Mouse (Mus musculus): ENCODE data around the gene Keg1. TPM values are rescaled to one million over a fixed set of nuclear protein-coding genes. Genes with fewer than 3 reads are reported as not detected.
"Not testable (repeated sequence)": the region's sequence is repeated elsewhere in the genome, so short reads cannot be mapped to it uniquely, and the experiment has no call there.

Gene Keg1
- polyA plus RNA-seq, 1 experiment from 2014 or later = not detected

DNA sequence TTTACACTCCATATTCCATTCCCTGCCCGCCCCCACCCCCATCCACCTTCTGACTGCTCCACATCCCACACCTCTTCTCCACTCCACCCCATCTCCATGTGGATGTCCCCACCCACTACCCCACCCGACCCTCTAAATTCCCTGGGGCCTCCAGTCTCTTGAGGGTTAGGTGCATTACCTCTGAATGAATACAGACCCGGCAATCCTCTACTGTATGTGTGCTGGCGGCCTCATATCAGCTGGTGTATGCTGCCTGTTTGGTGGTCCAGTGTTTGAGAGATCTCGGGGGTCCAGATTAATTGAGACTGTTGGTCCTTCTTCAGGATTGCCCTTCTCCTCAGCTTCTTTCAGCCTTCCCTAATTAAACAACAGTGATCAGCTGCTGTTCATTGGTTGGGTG lies 25.3 kb downstream of the Keg1 start:
- not testable (repeated sequence) for H3K36me3 ChIP-seq (replicated peaks); H3K4me1 ChIP-seq; H3K27me3 ChIP-seq (ENCODE audit: poor library complexity, severe bottlenecking); DNase-seq (ENCODE audit: extremely low spot score, low spot score); H3K4me3 ChIP-seq; H3K9me3 ChIP-seq; H3K27ac ChIP-seq
- 82% methylated on average over 5 of the region's 5 CpGs for WGBS

DNA sequence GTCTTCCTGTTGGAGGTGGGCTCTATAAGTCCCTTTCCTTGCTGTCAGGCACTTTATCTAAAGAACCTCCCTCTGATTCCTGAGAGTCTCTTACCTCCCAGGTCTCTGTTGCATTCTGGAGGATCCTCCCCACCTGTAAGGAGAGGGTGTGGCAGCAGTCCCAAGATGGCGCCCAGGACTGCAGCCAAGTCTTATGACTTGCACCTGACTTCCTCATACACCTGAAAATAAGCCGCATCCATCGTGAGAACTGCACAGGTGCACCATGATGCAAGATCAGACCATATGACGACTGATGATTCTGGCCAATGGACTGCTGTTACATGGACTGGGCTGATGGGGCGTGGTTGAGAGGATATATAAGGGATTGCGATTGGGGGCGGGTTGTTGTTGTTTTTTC lies 26.0 kb downstream of the Keg1 start:
- not testable (repeated sequence) for H3K27me3 ChIP-seq (ENCODE audit: poor library complexity, severe bottlenecking); H3K4me1 ChIP-seq; H3K27ac ChIP-seq; H3K36me3 ChIP-seq (replicated peaks); DNase-seq (ENCODE audit: extremely low spot score, low spot score); H3K9me3 ChIP-seq; H3K4me3 ChIP-seq
- WGBS = 92% methylated on average over 7 of the region's 7 CpGs

DNA sequence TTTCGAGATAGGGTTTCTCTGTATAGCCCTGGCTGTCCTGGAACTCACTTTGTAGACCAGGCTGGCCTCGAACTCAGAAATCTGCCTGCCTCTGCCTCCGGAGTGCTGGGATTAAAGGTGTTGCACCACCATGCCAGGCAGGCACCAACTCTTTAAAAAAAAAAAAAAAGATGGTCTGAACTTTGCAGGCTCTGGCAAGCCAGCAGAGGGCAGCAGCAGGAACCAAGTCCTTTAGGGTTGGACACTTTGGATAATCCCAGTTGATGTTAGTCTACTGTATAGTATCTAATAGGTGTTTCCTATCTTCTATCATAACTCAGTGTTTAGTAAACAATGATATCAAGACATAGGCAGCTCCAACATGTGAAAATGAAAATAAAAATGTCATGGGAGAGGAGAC lies 26.7 kb downstream of the Keg1 start:
- Histone ChIP-seq H3K4me3 (no peak overlapping the region), H3K27ac (no peak overlapping the region), H3K27me3 (ENCODE audit: poor library complexity, severe bottlenecking) (no peaks in the 10 kb centered on the region), H3K36me3 (replicated peaks) (no peaks in the 10 kb centered on the region), H3K9me3 (no peaks in the 10 kb centered on the region), H3K4me1 (no peaks in the 10 kb centered on the region)
- no peak for DNase-seq (ENCODE audit: extremely low spot score, low spot score)
- WGBS = 75% methylated on average over 3 of the region's 3 CpGs

DNA sequence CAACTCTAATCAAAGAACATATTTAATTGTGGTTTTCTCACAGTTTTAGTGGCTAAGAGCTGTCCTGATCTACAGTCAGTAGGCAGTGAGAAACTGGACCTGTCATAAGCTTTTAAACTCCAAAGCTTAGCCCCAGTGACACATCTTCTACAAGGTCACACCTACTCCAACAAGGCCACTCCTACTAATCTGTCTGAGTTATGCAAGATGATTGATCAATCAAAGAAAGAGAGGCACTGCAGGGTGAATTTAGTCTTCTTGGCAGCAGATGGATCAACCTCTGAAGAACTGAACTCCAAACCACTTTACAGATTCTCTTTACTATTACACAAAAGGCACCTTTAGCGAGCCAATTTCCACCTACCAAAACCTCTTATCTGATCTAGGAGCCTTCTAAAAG lies 30.3 kb downstream of the Keg1 start:
- Histone ChIP-seq H3K36me3 (replicated peaks) (no peaks in the 10 kb centered on the region), H3K27ac (no peak overlapping the region), H3K27me3 (ENCODE audit: poor library complexity, severe bottlenecking) (no peaks in the 10 kb centered on the region), H3K9me3 (no peaks in the 10 kb centered on the region), H3K4me1 (no peaks in the 10 kb centered on the region), H3K4me3 (no peak overlapping the region)
- WGBS = 84% methylated on average over 1 of the region's 1 CpGs
- no peak for DNase-seq (ENCODE audit: extremely low spot score, low spot score)

DNA sequence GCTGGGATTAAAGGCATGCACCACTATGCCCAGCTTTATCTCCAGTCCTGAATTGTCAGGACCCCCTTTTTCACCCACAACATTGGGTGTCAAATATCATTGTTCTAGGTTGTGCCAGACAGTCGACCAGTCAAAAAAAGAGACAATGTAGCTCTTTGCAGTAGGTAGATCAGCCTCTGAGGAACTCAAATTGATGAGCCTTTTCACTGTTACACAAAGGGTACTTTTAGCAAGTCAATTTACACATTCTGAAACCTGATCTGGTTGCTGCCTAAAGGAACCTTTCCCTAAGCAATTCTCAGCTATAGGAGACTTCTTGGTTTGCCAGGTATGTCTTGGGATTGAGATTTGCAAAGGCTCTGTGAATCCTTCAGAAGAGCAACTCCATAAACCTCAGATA lies 35.5 kb downstream of the Keg1 start:
- Histone ChIP-seq H3K4me1 (no peaks in the 10 kb centered on the region), H3K27me3 (ENCODE audit: poor library complexity, severe bottlenecking) (no peaks in the 10 kb centered on the region), H3K36me3 (replicated peaks) (no peaks in the 10 kb centered on the region), H3K27ac (no peak overlapping the region), H3K4me3 (no peak overlapping the region), H3K9me3 (no peaks in the 10 kb centered on the region)
- DNase-seq (ENCODE audit: extremely low spot score, low spot score) = no peak
- 67% methylated on average over 1 of the region's 1 CpGs for WGBS

DNA sequence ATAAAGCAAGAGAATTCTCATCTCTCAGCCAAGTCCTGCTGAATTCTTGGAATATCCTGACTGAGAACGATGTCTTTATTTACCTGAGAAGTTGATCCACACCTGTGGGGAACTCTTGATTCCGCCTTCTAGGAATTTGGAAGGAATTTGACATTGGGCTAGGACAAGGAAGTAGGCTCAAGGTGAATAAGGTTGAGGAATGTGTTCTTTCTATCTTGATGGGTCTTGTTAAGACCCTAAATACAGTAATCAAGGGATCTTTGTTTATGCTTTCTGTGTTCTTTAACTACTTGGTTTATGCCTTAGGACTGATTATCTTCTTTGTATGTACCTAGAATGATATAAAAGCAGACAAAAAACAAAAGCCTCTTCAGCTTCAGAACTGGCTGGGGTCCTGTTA lies 36.4 kb downstream of the Keg1 start:
- no peak for DNase-seq (ENCODE audit: extremely low spot score, low spot score)
- 90% methylated on average over 2 of the region's 2 CpGs for WGBS
- no peaks in the 10 kb centered on the region for H3K4me1 ChIP-seq
- H3K9me3 ChIP-seq = no peaks in the 10 kb centered on the region
- no peaks in the 10 kb centered on the region for H3K27me3 ChIP-seq (ENCODE audit: poor library complexity, severe bottlenecking)
- H3K27ac ChIP-seq = no peak overlapping the region
- no peaks in the 10 kb centered on the region for H3K36me3 ChIP-seq (replicated peaks)
- H3K4me3 ChIP-seq = no peak overlapping the region

DNA sequence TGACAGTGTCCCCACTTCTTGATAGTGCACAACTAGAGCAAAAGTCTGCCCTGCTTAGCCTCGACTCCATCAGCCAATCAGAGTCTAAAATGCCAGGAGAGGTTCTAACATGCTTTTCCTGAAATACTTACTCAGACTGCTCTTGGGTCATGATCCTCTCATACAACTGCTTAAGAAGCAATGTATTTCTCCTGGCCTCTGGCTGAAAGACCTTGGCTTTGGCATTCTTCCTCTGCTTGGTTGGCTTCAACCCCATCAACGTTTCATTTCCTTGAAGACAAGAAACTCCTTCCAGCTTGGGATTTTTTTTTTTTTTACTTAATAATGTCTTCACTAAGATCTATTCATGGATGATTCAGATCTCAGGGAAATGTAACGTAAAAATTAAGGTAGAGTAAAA lies 60.7 kb downstream of the Keg1 start:
- H3K4me1 ChIP-seq = no peaks in the 10 kb centered on the region; the same call in 1 of the 2 replicates
- H3K4me3 ChIP-seq = no peak overlapping the region
- peaks cover 3% of the 10 kb centered on the region for H3K36me3 ChIP-seq (replicated peaks)
- no peak for DNase-seq (ENCODE audit: extremely low spot score, low spot score)
- no peak overlapping the region for H3K27ac ChIP-seq
- H3K9me3 ChIP-seq = no peaks in the 10 kb centered on the region
- WGBS = 87% methylated on average over 3 of the region's 3 CpGs
- no peaks in the 10 kb centered on the region for H3K27me3 ChIP-seq (ENCODE audit: poor library complexity, severe bottlenecking)

DNA sequence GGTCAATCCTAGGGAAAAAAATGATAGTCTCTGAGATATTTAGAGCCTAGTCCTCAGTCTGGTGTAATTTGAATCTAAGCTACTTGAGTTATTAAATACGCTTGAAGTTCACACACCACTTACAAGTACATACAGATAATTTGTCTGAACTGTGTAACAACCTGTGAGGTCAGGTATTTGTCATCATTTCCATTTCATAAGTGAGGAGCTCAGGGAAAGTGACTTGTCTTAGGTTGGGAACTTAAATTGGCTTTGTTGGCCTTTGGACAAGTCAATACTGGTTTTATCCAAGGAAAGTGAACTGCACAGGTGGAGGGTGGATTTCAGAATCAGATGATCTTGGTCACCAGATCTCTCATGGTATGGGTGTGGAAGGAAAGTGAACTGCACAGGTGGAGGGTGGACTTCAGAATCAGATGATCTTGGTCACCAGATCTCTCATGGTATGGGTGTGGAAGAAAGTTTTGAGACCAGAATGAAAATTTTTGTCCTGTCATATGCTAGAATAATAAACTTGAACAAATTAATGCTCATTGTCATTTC lies 63.4 kb downstream of the Keg1 start:
- DNase-seq (ENCODE audit: extremely low spot score, low spot score) = no peak
- Histone ChIP-seq H3K27me3 (ENCODE audit: poor library complexity, severe bottlenecking) (no peaks in the 10 kb centered on the region), H3K27ac (no peak overlapping the region), H3K36me3 (replicated peaks) (peaks cover 30% of the 10 kb centered on the region), H3K4me3 (no peak overlapping the region), H3K4me1 (no peaks in the 10 kb centered on the region; the same call in 1 of the 2 replicates), H3K9me3 (no peaks in the 10 kb centered on the region)
- WGBS = 85% methylated on average over 1 of the region's 1 CpGs

DNA sequence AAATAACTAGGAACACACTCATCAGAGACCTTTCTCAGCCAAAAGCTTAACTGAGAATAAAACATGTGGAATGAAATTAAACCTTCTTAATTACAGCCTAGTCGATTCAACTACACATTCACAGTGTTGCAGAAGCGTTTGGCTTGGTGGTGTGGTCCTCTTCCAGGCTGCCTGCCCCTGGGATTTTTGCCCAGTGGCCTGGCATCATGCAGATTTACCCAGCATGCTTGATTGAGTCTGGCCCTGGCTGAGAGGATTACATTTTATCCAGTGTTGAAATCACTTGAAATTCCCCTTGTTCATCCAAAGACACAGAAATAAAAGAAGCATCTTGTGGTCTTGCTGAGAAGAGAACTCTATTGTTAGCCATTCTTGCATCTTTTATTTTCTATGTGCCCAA lies 64.1 kb downstream of the Keg1 start:
- H3K4me3 ChIP-seq = no peak overlapping the region
- H3K4me1 ChIP-seq = no peaks in the 10 kb centered on the region; the same call in 1 of the 2 replicates
- DNase-seq (ENCODE audit: extremely low spot score, low spot score) = no peak
- H3K27ac ChIP-seq = no peak overlapping the region
- H3K27me3 ChIP-seq (ENCODE audit: poor library complexity, severe bottlenecking) = no peaks in the 10 kb centered on the region
- WGBS = 60% methylated on average over 2 of the region's 2 CpGs
- H3K36me3 ChIP-seq (replicated peaks) = peaks cover 37% of the 10 kb centered on the region
- no peaks in the 10 kb centered on the region for H3K9me3 ChIP-seq

DNA sequence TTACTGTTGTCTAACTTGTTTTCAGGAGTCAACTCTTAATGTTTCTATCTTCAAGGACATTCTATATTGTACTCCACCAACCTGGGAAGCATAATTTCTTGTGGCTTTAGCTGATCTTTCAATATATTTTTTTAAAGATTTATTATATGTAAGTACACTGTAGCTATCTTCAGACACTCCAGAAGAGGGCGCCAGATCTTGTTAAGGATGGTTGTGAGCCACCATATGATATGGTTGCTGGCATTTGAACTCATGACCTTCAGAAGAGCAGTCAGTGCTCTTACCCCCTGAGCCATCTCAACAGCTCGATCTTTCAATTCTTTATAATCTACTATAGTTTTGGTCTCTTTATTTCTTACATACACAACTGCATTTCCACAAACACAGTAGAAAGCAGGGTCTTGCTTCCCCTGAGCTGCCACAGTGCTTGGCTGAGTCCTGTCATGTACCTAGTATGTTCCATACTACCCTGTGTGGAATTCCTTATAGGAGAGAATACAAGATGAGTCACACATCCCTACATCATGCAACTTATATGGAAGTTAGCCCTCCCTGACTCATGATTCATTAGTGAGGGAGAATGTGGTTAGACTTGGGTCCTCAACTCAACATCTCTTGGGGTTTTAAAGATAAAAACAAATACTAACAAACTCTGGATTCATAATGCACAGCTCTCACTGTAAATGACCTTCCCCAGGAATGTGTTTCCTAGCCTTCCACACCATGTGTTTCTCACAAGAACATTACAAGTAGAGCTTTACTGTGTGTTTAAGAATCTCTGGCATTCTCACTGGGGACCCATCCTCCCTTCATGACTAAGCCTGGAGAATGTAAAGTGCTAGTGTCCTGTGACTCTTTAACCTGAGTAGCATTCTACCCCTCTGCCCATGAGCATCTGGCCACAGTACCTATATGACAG lies 66.9 kb downstream of the Keg1 start:
- H3K27me3 ChIP-seq (ENCODE audit: poor library complexity, severe bottlenecking) = no peaks in the 10 kb centered on the region
- peaks cover 57% of the 10 kb centered on the region for H3K36me3 ChIP-seq (replicated peaks)
- 57% methylated on average over 2 of the region's 2 CpGs for WGBS
- DNase-seq (ENCODE audit: extremely low spot score, low spot score) = no peak
- H3K4me3 ChIP-seq = no peak overlapping the region
- no peak overlapping the region for H3K27ac ChIP-seq
- peaks cover 22% of the 10 kb centered on the region for H3K4me1 ChIP-seq
- H3K9me3 ChIP-seq = no peaks in the 10 kb centered on the region

DNA sequence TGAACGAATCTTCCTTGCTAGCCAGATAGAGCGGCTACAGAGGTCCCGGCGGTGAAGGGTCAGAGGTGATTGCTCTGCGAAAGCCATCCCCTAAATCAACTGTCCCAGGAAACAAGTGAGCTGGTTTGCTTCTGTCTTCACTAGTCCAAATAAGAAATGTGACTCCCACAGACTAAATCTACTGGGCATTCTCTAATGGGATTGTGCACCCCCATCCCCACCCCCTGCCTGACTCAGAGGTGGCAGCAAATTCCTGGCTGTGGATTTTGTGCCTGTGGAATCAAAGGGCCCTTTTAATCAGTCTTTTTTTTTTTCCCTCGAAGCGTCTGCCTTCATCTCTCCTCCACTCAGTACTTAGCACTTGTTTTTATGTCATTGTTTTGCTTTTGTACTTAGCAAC lies 69.7 kb downstream of the Keg1 start, which contains the start of gene Cntf:
Cntf (minus strand) TSS at position 325 of the 400 bp plus-strand sequence.
- peaks cover 86% of the 10 kb centered on the region for H3K36me3 ChIP-seq (replicated peaks)

More for the DNA sequence above, 69.7 kb downstream of the Keg1 start, which contains the start of gene Cntf:
- peaks cover 25% of the 10 kb centered on the region for H3K4me1 ChIP-seq
- no peak within 1 kb of the TSS for H3K4me3 ChIP-seq
- no peak for DNase-seq (ENCODE audit: extremely low spot score, low spot score)
- H3K27me3 ChIP-seq (ENCODE audit: poor library complexity, severe bottlenecking) = no peaks in the 10 kb centered on the region
- WGBS = 42% methylated on average over 7 of the region's 7 CpGs
- no peaks in the 10 kb centered on the region for H3K9me3 ChIP-seq
- H3K27ac ChIP-seq = no peak within 1 kb of the TSS
